Mouse (Mus musculus) intestine, embryonic 14.5 days (tissue): Measurements from ENCODE around the gene Stum. TPM values are rescaled to one million over a fixed set of nuclear protein-coding genes. Genes with fewer than 3 reads are reported as not detected.

Experiments used
- ATAC-seq: fragments of 200-750 bp; cut with Nextera tagmentation; replicated peaks from 2 replicates; pipeline ENCODE4 v1.8.0; 2017; ENCODE audit warnings: low read depth, moderate number of reproducible peaks, moderate TSS enrichment, moderate library complexity; ENCODE audit not compliant: low FRiP score, low TSS enrichment
- DNase-seq: peaks from one replicate; pipeline ENCODE4 v3.0.0-alpha.2; 2018; ENCODE audit warnings: low spot score
- H3K27ac ChIP-seq: fragments of 300-500 bp; sonication (generic); 2 replicates; pipeline ENCODE4 v1.5.1; 2014; ENCODE audit warnings: low read depth, mild to moderate bottlenecking, control low read depth
- H3K27me3 ChIP-seq: fragments of 300-500 bp; sonication (generic); replicated peaks from 2 replicates; pipeline ENCODE4 v1.6.1; 2014; ENCODE audit warnings: low read length, control low read depth; ENCODE audit not compliant: control insufficient read depth, insufficient read depth
- H3K36me3 ChIP-seq: fragments of 300-500 bp; sonication (generic); 2 replicates; pipeline ENCODE4 v1.6.1; 2014; ENCODE audit warnings: low read length, control low read depth; ENCODE audit not compliant: control insufficient read depth, insufficient read depth
- H3K4me1 ChIP-seq: fragments of 300-500 bp; sonication (generic); replicated peaks from 2 replicates; pipeline ENCODE4 v1.6.1; 2014; ENCODE audit warnings: low read length, control low read depth, mixed read lengths; ENCODE audit not compliant: control insufficient read depth, insufficient read depth
- H3K4me2 ChIP-seq: fragments of 300-500 bp; sonication (generic); 2 replicates; pipeline ENCODE4 v1.6.1; 2014; ENCODE audit warnings: low read length
- H3K4me3 ChIP-seq: fragments of 300-500 bp; sonication (generic); 2 replicates; pipeline ENCODE4 v1.5.1; 2014; ENCODE audit warnings: low read depth, low read length, control low read depth, mixed read lengths
- H3K9ac ChIP-seq: fragments of 300-500 bp; sonication (generic); 2 replicates; pipeline ENCODE4 v1.6.1; 2014; ENCODE audit warnings: mild to moderate bottlenecking, low read length
- H3K9me3 ChIP-seq: fragments of 300-500 bp; sonication (generic); 2 replicates; pipeline ENCODE4 v1.6.1; 2016; ENCODE audit warnings: low read length, control low read depth; ENCODE audit not compliant: control insufficient read depth
- WGBS: fragments of 180-500 bp; shearing (Covaris S2); extraction: QIAGEN DNeasy Blood & Tissue Kit; methylation state at CpG from one replicate; pipeline ENCODE4 v1.1.7; 2014; 5-methylcytosine and 5-hydroxymethylcytosine counted together
- polyA plus RNA-seq: library from polyadenylated mRNA; unstranded; fragments of >200 nt; fragmentation: Nextera tagmentation; extraction: Ambion mirVana; gene quantifications from 2 replicates; pipeline ENCODE4 v1.2.1, GENCODE M21; 2014

Gene Stum
- polyA plus RNA-seq, 1 experiment from 2014 or later = 1.9 TPM

- Histone ChIP-seq H3K36me3 (no peaks in the 10 kb centered on the region), H3K4me1 (peaks cover 7% of the 10 kb centered on the region; the same call in 1 of the 2 replicates), H3K27me3 (peaks cover 35% of the 10 kb centered on the region), H3K4me3 (no peak overlapping the region), H3K9ac (no peak overlapping the region), H3K4me2 (no peak overlapping the region), H3K27ac (no peak overlapping the region), H3K9me3 (no peaks in the 10 kb centered on the region)
- DNase-seq = no peak
- WGBS = 28% methylated on average over 10 of the region's 10 CpGs
- ATAC-seq = no peak
Measured at GRCm38 (mm10) chr1:180481956-180482355, 1.3 kb downstream of the Stum start.

- no peak for ATAC-seq
- Histone ChIP-seq H3K4me1 (peaks cover 7% of the 10 kb centered on the region; the same call in 1 of the 2 replicates), H3K4me2 (no peak overlapping the region), H3K4me3 (no peak overlapping the region), H3K9me3 (no peaks in the 10 kb centered on the region), H3K9ac (no peak overlapping the region), H3K27me3 (peaks cover 35% of the 10 kb centered on the region), H3K27ac (no peak overlapping the region), H3K36me3 (no peaks in the 10 kb centered on the region)
- 55% methylated on average over 8 of the region's 8 CpGs for WGBS
- no peak for DNase-seq
Measured at GRCm38 (mm10) chr1:180481331-180481730, 2.0 kb downstream of the Stum start.

- DNase-seq (no peak), ATAC-seq (no peak)
- Histone ChIP-seq H3K27me3 (peaks cover 35% of the 10 kb centered on the region), H3K9ac (no peak overlapping the region), H3K36me3 (no peaks in the 10 kb centered on the region), H3K9me3 (no peaks in the 10 kb centered on the region), H3K4me1 (peaks cover 7% of the 10 kb centered on the region; the same call in 1 of the 2 replicates), H3K4me2 (no peak overlapping the region), H3K4me3 (no peak overlapping the region), H3K27ac (no peak overlapping the region)
- 39% methylated on average over 6 of the region's 6 CpGs for WGBS
Measured at GRCm38 (mm10) chr1:180480325-180480724, 3.0 kb downstream of the Stum start.

GRCm38 (mm10) chr1:180473566-180473965, 9.7 kb downstream of the Stum start:
- no peaks in the 10 kb centered on the region for H3K4me1 ChIP-seq
- no peaks in the 10 kb centered on the region for H3K36me3 ChIP-seq
- no peaks in the 10 kb centered on the region for H3K9me3 ChIP-seq
- H3K27me3 ChIP-seq = no peaks in the 10 kb centered on the region
- ATAC-seq (no peak), DNase-seq (no peak)
- H3K4me2 ChIP-seq = no peak overlapping the region
- H3K27ac ChIP-seq = no peak overlapping the region
- no peak overlapping the region for H3K9ac ChIP-seq
- no peak overlapping the region for H3K4me3 ChIP-seq

GRCm38 (mm10) chr1:180468004-180468403, 15.3 kb downstream of the Stum start:
- H3K9ac ChIP-seq = no peak overlapping the region
- no peak overlapping the region for H3K27ac ChIP-seq
- H3K9me3 ChIP-seq = no peaks in the 10 kb centered on the region
- no peaks in the 10 kb centered on the region for H3K4me1 ChIP-seq
- H3K27me3 ChIP-seq = no peaks in the 10 kb centered on the region
- DNase-seq (no peak), ATAC-seq (no peak)
- no peak overlapping the region for H3K4me2 ChIP-seq
- 88% methylated on average over 4 of the region's 4 CpGs for WGBS
- no peak overlapping the region for H3K4me3 ChIP-seq
- H3K36me3 ChIP-seq = no peaks in the 10 kb centered on the region

- no peak for DNase-seq
- Histone ChIP-seq H3K36me3 (no peaks in the 10 kb centered on the region), H3K27me3 (no peaks in the 10 kb centered on the region), H3K27ac (no peak overlapping the region), H3K4me2 (no peak overlapping the region), H3K9me3 (no peaks in the 10 kb centered on the region), H3K4me1 (0 out of 2 replicates have a peak, but pooled peaks cover 3% of the 10 kb centered on the region), H3K4me3 (no peak overlapping the region), H3K9ac (no peak overlapping the region)
- ATAC-seq = no peak
- WGBS = 58% methylated on average over 5 of the region's 5 CpGs
Measured at GRCm38 (mm10) chr1:180465620-180466019, 17.7 kb downstream of the Stum start.

- Histone ChIP-seq H3K4me2 (no peak overlapping the region), H3K9ac (no peak overlapping the region), H3K36me3 (no peaks in the 10 kb centered on the region), H3K4me3 (no peak overlapping the region), H3K4me1 (0 out of 2 replicates have a peak, but pooled peaks cover 5% of the 10 kb centered on the region), H3K27me3 (no peaks in the 10 kb centered on the region), H3K9me3 (no peaks in the 10 kb centered on the region), H3K27ac (no peak overlapping the region)
- 88% methylated on average over 5 of the region's 5 CpGs for WGBS
- DNase-seq = no peak
- no peak for ATAC-seq
Measured at GRCm38 (mm10) chr1:180464357-180464756, 18.9 kb downstream of the Stum start.

- Histone ChIP-seq H3K9me3 (no peaks in the 10 kb centered on the region), H3K27ac (no peak overlapping the region), H3K9ac (no peak overlapping the region), H3K36me3 (no peaks in the 10 kb centered on the region), H3K4me2 (no peak overlapping the region), H3K4me1 (peaks cover 5% of the 10 kb centered on the region; the same call in 1 of the 2 replicates), H3K27me3 (no peaks in the 10 kb centered on the region), H3K4me3 (no peak overlapping the region)
- no peak for ATAC-seq
- no peak for DNase-seq
- 95% methylated on average over 5 of the region's 5 CpGs for WGBS
Measured at GRCm38 (mm10) chr1:180462983-180463475, 20.3 kb downstream of the Stum start.

- no peak overlapping the region for H3K4me2 ChIP-seq
- H3K36me3 ChIP-seq = no peaks in the 10 kb centered on the region
- no peak for DNase-seq
- no peaks in the 10 kb centered on the region for H3K9me3 ChIP-seq
- no peak for ATAC-seq
- H3K27me3 ChIP-seq = no peaks in the 10 kb centered on the region
- H3K27ac ChIP-seq = no peak overlapping the region
- WGBS = 82% methylated on average over 5 of the region's 5 CpGs
- no peak overlapping the region for H3K9ac ChIP-seq
- peaks cover 5% of the 10 kb centered on the region; the same call in 1 of the 2 replicates for H3K4me1 ChIP-seq
- H3K4me3 ChIP-seq = no peak overlapping the region
Measured at GRCm38 (mm10) chr1:180462396-180462795, 20.9 kb downstream of the Stum start.
